Mouse (Mus musculus) right cerebral cortex, adult 2 months (tissue): ENCODE data around the gene Rps6kc1.
A peak's percentile ranks its signal among the peaks of the same experiment; 100 is the strongest.
"Not testable (repeated sequence)": the region's sequence is repeated elsewhere in the genome, so short reads cannot be mapped to it uniquely, and the experiment has no call there.

ENCODE experiments used
- DNase-seq, 2 experiments: peaks; one replicate each; pipeline ENCODE4 v3.0.0; 2021 to 2022; ENCODE audit warnings: low spot score in 2 of 2

The Rps6kc1 gene

GRCm38 (mm10) chr1:190911415-190912123 lies at the start of gene Rps6kc1:
Rps6kc1 (minus strand) TSS chr1:190911770.
- DNase-seq = peak; percentile 83 to 89

GRCm38 (mm10) chr1:190958821-190959220 lies 47.3 kb upstream of the Rps6kc1 start:
- no peak for DNase-seq

GRCm38 (mm10) chr1:190953009-190953408 lies 41.4 kb upstream of the Rps6kc1 start:
- no peak for DNase-seq

GRCm38 (mm10) chr1:190951014-190951413 lies 39.4 kb upstream of the Rps6kc1 start:
- no peak for DNase-seq

- no peak for DNase-seq
Measured at GRCm38 (mm10) chr1:190948846-190949245, 37.3 kb upstream of the Rps6kc1 start.

GRCm38 (mm10) chr1:190948439-190948838 lies 36.9 kb upstream of the Rps6kc1 start:
- no peak for DNase-seq

GRCm38 (mm10) chr1:190947986-190948385 lies 36.4 kb upstream of the Rps6kc1 start:
- DNase-seq = no peak

- peak; percentile 86 for DNase-seq
Measured at GRCm38 (mm10) chr1:190944109-190944760, 32.7 kb upstream of the Rps6kc1 start.

GRCm38 (mm10) chr1:190939803-190940202 lies 28.2 kb upstream of the Rps6kc1 start:
- no peak for DNase-seq

- DNase-seq = no peak
Measured at GRCm38 (mm10) chr1:190930181-190930580, 18.6 kb upstream of the Rps6kc1 start.

GRCm38 (mm10) chr1:190929010-190929695 lies 17.6 kb upstream of the Rps6kc1 start:
- DNase-seq = peak; percentile 53 to 54

- peak; percentile 98 to 99 for DNase-seq
Measured at GRCm38 (mm10) chr1:190928370-190929009, 16.9 kb upstream of the Rps6kc1 start.

- DNase-seq = no peak
Measured at GRCm38 (mm10) chr1:190927751-190928369, 16.3 kb upstream of the Rps6kc1 start.

- DNase-seq = no peak
Measured at GRCm38 (mm10) chr1:190927311-190927710, 15.7 kb upstream of the Rps6kc1 start.

GRCm38 (mm10) chr1:190924812-190925211 lies 13.2 kb upstream of the Rps6kc1 start, which contains the start of gene Angel2:
Angel2 (plus strand) TSS chr1:190925112.
- not testable (repeated sequence) for DNase-seq

GRCm38 (mm10) chr1:190919725-190920469 lies 8.3 kb upstream of the Rps6kc1 start:
- no peak for DNase-seq

GRCm38 (mm10) chr1:190918938-190919337 lies 7.4 kb upstream of the Rps6kc1 start:
- DNase-seq = peak; percentile 59 to 68

- DNase-seq = no peak
Measured at GRCm38 (mm10) chr1:190912623-190913022, 1.1 kb upstream of the Rps6kc1 start.

GRCm38 (mm10) chr1:190910836-190911235 lies 734 bp downstream of the Rps6kc1 start:
- peak; percentile 50 to 66 for DNase-seq

- DNase-seq = no peak
Measured at GRCm38 (mm10) chr1:190904714-190905113, 6.9 kb downstream of the Rps6kc1 start.

GRCm38 (mm10) chr1:190904136-190904535 lies 7.4 kb downstream of the Rps6kc1 start:
- no peak for DNase-seq
